Mouse (Mus musculus) hindbrain, embryonic 11.5 days (tissue): ENCODE measurements around the gene Hepacam. TPM values are rescaled to one million over a fixed set of nuclear protein-coding genes. Genes with fewer than 3 reads are reported as not detected.
A peak's percentile ranks its signal among the peaks of the same experiment; 100 is the strongest.

Experiments
- ATAC-seq: fragments of 200-750 bp; cut with Nextera tagmentation; 2 replicates; pipeline ENCODE4 v1.8.0; 2017; ENCODE audit warnings: mild to moderate bottlenecking, moderate TSS enrichment, moderate library complexity; ENCODE audit not compliant: low FRiP score
- DNase-seq: peaks from one replicate; pipeline ENCODE4 v3.0.0-alpha.2; 2015; ENCODE audit warnings: low spot score
- H3K27ac ChIP-seq: fragments of 300-500 bp; sonication (generic); 2 replicates; pipeline ENCODE4 v1.5.1; 2014; ENCODE audit warnings: mild to moderate bottlenecking, low read depth, low read length
- H3K27me3 ChIP-seq: fragments of 300-500 bp; sonication (generic); 2 replicates; pipeline ENCODE4 v1.6.1; 2014; ENCODE audit warnings: mild to moderate bottlenecking, low read length, moderate library complexity, mixed read lengths; ENCODE audit not compliant: control insufficient read depth, insufficient read depth
- H3K36me3 ChIP-seq: fragments of 300-500 bp; sonication (generic); 2 replicates; pipeline ENCODE4 v1.6.1; 2014; ENCODE audit warnings: mild to moderate bottlenecking, low read length, moderate library complexity, mixed read lengths; ENCODE audit not compliant: control insufficient read depth, insufficient read depth
- H3K4me1 ChIP-seq: fragments of 300-500 bp; sonication (generic); replicated peaks from 2 replicates; pipeline ENCODE4 v1.6.1; 2014; ENCODE audit warnings: low read length, mixed read lengths; ENCODE audit not compliant: control insufficient read depth, insufficient read depth
- H3K4me2 ChIP-seq: fragments of 300-500 bp; sonication (generic); replicated peaks from 2 replicates; pipeline ENCODE4 v1.6.1; 2014; ENCODE audit warnings: mild to moderate bottlenecking, low read depth, low read length
- H3K4me3 ChIP-seq: fragments of 300-500 bp; sonication (generic); 2 replicates; pipeline ENCODE4 v1.5.1; 2014; ENCODE audit warnings: low read depth, low read length
- H3K9ac ChIP-seq: fragments of 300-500 bp; sonication (generic); 2 replicates; pipeline ENCODE4 v1.6.1; 2014; ENCODE audit warnings: low read depth, low read length
- H3K9me3 ChIP-seq: fragments of 300-500 bp; sonication (generic); 2 replicates; pipeline ENCODE4 v1.6.1; 2016; ENCODE audit warnings: low read length; ENCODE audit not compliant: control insufficient read depth
- WGBS: fragments of 180-500 bp; shearing (Covaris S2); extraction: QIAGEN DNeasy Blood & Tissue Kit; methylation state at CpG from one replicate; pipeline ENCODE4 v1.1.7; 2014; 5-methylcytosine and 5-hydroxymethylcytosine counted together
- polyA plus RNA-seq: library from polyadenylated mRNA; unstranded; fragments of >200 nt; fragmentation: Nextera tagmentation; extraction: Ambion mirVana; gene quantifications from 2 replicates; pipeline ENCODE4 v1.2.1, GENCODE M21; 2014

The Hepacam gene
- polyA plus RNA-seq, 1 experiment from 2014 or later: 0.09 TPM

DNA sequence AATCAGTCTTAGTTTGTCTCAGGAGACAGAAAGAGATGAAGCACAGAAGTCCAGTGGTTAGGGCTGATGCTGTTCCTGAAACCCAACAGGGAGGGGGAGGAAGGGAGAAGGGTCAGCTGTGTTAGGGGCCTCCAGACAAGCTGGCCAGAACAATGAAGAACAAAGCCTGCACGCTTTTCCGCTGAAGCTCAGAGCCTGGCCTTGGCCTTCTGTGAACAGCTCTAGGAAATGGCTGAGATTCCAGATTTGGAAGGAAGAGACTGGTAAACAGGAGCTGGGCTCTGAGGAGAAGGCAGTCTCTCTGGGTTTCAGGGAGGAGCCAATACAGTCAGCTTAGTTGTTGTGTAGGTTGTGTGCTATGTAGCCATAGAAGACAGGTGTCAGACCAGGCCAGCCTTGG is 33.4 kb downstream of the Hepacam start:
- Histone ChIP-seq H3K4me2 (no peak overlapping the region), H3K9me3 (no peaks in the 10 kb centered on the region), H3K4me1 (no peaks in the 10 kb centered on the region), H3K36me3 (no peaks in the 10 kb centered on the region), H3K27me3 (no peaks in the 10 kb centered on the region), H3K27ac (no peak overlapping the region), H3K4me3 (no peak overlapping the region), H3K9ac (no peak overlapping the region)
- no peak for ATAC-seq
- WGBS: 52% methylated on average over 2 of the region's 2 CpGs
- DNase-seq: no peak

DNA sequence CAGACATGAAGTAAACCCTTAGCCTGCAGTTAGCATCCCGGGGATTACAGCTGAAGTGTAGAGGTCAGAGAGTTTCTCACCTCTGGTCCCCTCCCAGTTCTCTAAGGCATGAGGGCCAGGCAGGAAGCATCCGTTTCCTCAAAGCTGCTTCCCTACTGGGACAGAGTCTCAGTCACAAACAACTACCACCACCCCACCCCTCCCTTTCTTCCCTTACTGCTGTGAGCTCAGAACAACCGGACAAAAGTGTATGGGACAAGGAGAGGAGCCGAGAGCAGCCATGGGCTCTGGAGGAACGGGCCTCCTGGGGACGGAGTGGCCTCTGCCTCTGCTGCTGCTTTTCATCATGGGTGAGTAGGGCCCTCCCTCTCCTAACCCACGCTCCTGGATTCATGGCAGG is 34.7 kb downstream of the Hepacam start, which contains the start of gene Robo4:
Robo4 (plus strand) TSS at position 96 of the 400 bp plus-strand sequence.
- Histone ChIP-seq H3K9ac (no peak within 1 kb of the TSS), H3K27ac (no peak within 1 kb of the TSS), H3K27me3 (no peaks in the 10 kb centered on the region), H3K4me1 (no peaks in the 10 kb centered on the region), H3K9me3 (no peaks in the 10 kb centered on the region), H3K4me2 (no peak within 1 kb of the TSS), H3K4me3 (no peak within 1 kb of the TSS), H3K36me3 (no peaks in the 10 kb centered on the region)
- ATAC-seq: no peak
- WGBS: 30% methylated on average over 7 of the region's 7 CpGs
- no peak for DNase-seq

DNA sequence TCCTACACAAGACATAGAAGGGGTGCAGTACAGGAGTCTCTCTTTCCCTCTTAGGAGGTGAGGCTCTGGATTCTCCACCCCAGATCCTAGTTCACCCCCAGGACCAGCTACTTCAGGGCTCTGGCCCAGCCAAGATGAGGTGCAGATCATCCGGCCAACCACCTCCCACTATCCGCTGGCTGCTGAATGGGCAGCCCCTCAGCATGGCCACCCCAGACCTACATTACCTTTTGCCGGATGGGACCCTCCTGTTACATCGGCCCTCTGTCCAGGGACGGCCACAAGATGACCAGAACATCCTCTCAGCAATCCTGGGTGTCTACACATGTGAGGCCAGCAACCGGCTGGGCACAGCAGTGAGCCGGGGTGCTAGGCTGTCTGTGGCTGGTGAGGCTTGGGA is 35.4 kb downstream of the Hepacam start:
- H3K27me3 ChIP-seq: no peaks in the 10 kb centered on the region; the same call in 1 of the 2 replicates
- 94% methylated on average over 7 of the region's 7 CpGs for WGBS

DNA sequence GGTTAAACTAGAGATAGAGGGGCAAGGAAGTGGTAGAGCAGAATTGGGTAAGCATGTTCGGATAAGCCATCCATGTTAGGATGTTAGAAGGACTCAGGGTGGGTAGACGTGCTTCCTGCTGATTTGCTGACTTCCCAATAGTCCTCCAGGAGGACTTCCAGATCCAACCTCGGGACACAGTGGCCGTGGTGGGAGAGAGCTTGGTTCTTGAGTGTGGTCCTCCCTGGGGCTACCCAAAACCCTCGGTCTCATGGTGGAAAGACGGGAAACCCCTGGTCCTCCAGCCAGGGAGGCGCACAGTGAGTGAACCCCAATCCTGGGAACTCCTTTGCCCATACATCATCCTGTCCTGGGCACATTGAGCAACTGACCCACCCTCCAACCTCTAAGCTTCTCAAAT is 35.9 kb downstream of the Hepacam start:
- H3K9ac ChIP-seq: no peak overlapping the region
- no peaks in the 10 kb centered on the region for H3K36me3 ChIP-seq
- WGBS: 88% methylated on average over 7 of the region's 7 CpGs
- no peak overlapping the region for H3K27ac ChIP-seq
- H3K27me3 ChIP-seq: peaks cover 3% of the 10 kb centered on the region; the same call in 1 of the 2 replicates
- H3K4me1 ChIP-seq: no peaks in the 10 kb centered on the region
- DNase-seq (no peak), ATAC-seq (no peak)
- H3K9me3 ChIP-seq: no peaks in the 10 kb centered on the region
- no peak overlapping the region for H3K4me2 ChIP-seq
- no peak overlapping the region for H3K4me3 ChIP-seq

More for the DNA sequence above, 35.4 kb downstream of the Hepacam start:
- H3K9ac ChIP-seq: no peak overlapping the region
- H3K36me3 ChIP-seq: no peaks in the 10 kb centered on the region
- DNase-seq: no peak
- ATAC-seq: no peak
- H3K9me3 ChIP-seq: no peaks in the 10 kb centered on the region
- no peak overlapping the region for H3K27ac ChIP-seq
- H3K4me3 ChIP-seq: no peak overlapping the region
- H3K4me2 ChIP-seq: no peak overlapping the region
- no peaks in the 10 kb centered on the region for H3K4me1 ChIP-seq

DNA sequence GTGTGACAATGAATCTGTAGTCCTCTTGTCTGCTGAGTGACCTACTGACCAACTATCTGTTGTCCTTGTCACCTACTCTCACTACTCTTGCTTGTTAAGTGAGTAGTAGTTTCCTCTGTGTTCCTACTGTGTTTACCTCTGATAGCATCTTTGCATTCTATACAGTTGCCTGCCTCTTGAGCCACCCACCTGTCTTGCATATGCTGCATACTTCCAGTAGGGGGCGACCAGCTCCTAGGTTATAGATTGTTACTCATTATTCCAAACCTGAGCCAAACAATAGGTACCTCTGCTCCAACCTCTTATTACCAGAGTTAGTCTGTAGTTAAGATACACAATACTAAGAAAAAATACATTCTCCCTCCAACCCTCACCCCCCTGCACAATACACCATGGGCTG is 39.2 kb downstream of the Hepacam start:
- no peaks in the 10 kb centered on the region for H3K4me1 ChIP-seq
- H3K27ac ChIP-seq: no peak overlapping the region
- DNase-seq (peak; percentile 37), ATAC-seq (peak; percentile 42; the same call in 1 of the 2 replicates)
- H3K4me2 ChIP-seq: no peak overlapping the region
- no peaks in the 10 kb centered on the region for H3K9me3 ChIP-seq
- WGBS: 0% methylated on average over 1 of the region's 1 CpGs
- H3K4me3 ChIP-seq: no peak overlapping the region
- peaks cover 3% of the 10 kb centered on the region; the same call in 1 of the 2 replicates for H3K27me3 ChIP-seq
- no peak overlapping the region for H3K9ac ChIP-seq
- no peaks in the 10 kb centered on the region for H3K36me3 ChIP-seq

DNA sequence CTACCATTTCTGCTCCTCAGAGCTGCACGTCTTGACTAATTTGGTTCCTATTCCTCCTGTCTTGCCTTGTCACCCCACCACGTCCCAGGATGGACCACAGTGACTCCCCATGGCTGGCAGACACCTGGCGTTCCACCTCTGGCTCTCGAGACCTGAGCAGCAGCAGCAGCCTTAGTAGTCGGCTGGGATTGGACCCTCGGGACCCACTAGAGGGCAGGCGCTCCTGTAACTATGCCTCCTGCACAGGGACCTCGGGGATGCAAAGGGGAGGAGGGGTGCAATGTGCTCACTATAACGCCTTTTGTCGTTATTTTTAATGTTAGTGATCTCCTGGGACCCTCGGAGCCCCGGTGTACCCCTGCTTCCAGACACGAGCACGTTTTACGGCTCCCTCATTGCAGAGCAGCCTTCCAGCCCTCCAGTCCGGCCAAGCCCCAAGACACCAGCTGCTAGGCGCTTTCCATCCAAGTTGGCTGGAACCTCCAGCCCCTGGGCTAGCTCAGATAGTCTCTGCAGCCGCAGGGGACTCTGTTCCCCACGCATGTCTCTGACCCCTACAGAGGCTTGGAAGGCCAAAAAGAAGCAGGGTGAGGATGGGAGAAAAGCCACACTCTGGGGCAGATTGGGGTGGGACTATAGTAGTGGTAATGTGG is 40.8 kb downstream of the Hepacam start:
- H3K4me3 ChIP-seq: no peak overlapping the region
- 15% methylated on average over 19 of the region's 19 CpGs for WGBS
- H3K4me1 ChIP-seq: no peaks in the 10 kb centered on the region
- peak; percentile 58; the same call in 1 of the 2 replicates for ATAC-seq
- no peaks in the 10 kb centered on the region for H3K9me3 ChIP-seq
- H3K27ac ChIP-seq: no peak overlapping the region
- peak; percentile 41 for DNase-seq
- no peaks in the 10 kb centered on the region for H3K36me3 ChIP-seq
- no peak overlapping the region for H3K9ac ChIP-seq
- H3K4me2 ChIP-seq: peak overlapping the region; percentile 29
- peaks cover 3% of the 10 kb centered on the region; the same call in 1 of the 2 replicates for H3K27me3 ChIP-seq

DNA sequence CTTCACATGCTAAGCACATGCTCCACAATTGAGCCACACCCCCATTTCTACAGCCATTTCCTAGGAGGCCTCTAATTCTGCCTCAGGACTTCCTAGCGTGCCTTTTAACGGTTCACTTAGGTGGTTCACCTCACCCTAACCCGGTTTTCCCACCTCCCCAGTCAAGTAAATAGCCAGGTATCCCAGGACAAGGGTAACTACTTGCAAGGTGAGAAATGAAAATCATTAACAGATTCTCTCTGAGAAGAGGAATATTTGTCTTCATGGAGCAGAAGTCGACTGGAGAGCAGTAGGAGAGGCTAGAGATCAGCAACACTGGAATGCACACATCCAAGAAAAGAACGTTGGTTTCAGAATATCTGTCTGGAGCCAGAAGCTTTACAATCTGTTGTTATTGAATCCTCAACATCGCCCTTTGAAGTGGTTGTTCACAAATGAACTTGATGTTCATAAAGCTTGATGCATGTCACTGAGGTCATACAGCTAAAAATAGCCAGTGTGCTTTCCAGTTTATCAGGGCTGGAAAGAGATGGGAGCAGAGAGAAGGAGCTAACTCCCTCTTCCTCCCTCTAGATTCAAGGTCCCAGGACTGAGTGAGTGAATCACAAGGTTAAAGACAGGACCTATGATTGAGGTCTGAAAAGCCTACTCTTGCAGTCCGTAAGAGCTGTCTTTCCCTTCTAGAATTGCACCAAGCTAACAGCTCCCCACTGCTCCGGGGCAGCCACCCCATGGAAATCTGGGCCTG is 42.7 kb downstream of the Hepacam start:
- no peak overlapping the region for H3K4me2 ChIP-seq
- no peaks in the 10 kb centered on the region for H3K36me3 ChIP-seq
- no peaks in the 10 kb centered on the region for H3K4me1 ChIP-seq
- no peak for DNase-seq
- H3K9ac ChIP-seq: no peak overlapping the region
- H3K27me3 ChIP-seq: peaks cover 3% of the 10 kb centered on the region; the same call in 1 of the 2 replicates
- no peak overlapping the region for H3K27ac ChIP-seq
- H3K9me3 ChIP-seq: no peaks in the 10 kb centered on the region
- 84% methylated on average over 8 of the region's 8 CpGs for WGBS
- no peak for ATAC-seq
- no peak overlapping the region for H3K4me3 ChIP-seq

DNA sequence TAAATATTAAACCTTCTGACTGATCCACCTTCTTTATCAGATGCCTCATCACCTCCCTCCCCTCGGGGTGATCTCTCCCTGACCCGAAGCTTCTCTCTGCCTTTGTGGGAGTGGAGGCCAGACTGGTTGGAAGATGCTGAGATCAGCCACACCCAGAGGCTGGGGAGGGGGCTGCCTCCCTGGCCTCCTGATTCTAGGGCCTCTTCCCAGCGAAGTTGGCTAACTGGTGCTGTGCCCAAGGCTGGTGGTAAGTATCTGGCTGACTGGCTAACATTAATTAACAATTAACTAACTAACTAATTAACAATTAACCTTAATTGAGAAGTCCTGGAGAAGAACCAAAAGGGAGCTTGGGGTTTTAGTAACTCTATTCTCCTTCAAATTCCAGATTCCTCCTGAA is 45.8 kb downstream of the Hepacam start:
- no peak for DNase-seq
- 60% methylated on average over 3 of the region's 3 CpGs for WGBS
- H3K27ac ChIP-seq: no peak overlapping the region

More for the DNA sequence above, 45.8 kb downstream of the Hepacam start:
- H3K9ac ChIP-seq: no peak overlapping the region
- no peak overlapping the region for H3K4me3 ChIP-seq
- no peaks in the 10 kb centered on the region for H3K4me1 ChIP-seq
- no peaks in the 10 kb centered on the region for H3K9me3 ChIP-seq
- no peaks in the 10 kb centered on the region for H3K27me3 ChIP-seq
- H3K36me3 ChIP-seq: no peaks in the 10 kb centered on the region
- ATAC-seq: no peak
- H3K4me2 ChIP-seq: no peak overlapping the region
